Mouse (Mus musculus) activated CD4-positive, CD25-positive, alpha-beta regulatory T cell, adult 4 months (primary cell): ENCODE measurements around the gene Phf11c. TPM values are rescaled to one million over a fixed set of nuclear protein-coding genes. Genes with fewer than 3 reads are reported as not detected.
A peak's percentile ranks its signal among the peaks of the same experiment; 100 is the strongest.
"Not testable (repeated sequence)": the region's sequence is repeated elsewhere in the genome, so short reads cannot be mapped to it uniquely, and the experiment has no call there.

Source experiments
- ATAC-seq: one replicate; pipeline ENCODE4 v1.8.0; 2017
- polyA plus RNA-seq, 2 experiments: library from polyadenylated mRNA; unstranded; fragments of 100-300 nt; shearing (Covaris generic); gene quantifications; one replicate each; pipeline ENCODE4 v1.2.1; 2017

The Phf11c gene
- 10 to 100 TPM; 23.7 to 27.1 TPM for polyA plus RNA-seq

GRCm38 (mm10) chr14:59395281-59395680 is at the start of gene Phf11c:
Gene Phf11c, minus strand, starts transcription at chr14:59395381.
- ATAC-seq = no peak

- ATAC-seq = peak; percentile 21
Observed at GRCm38 (mm10) chr14:59441472-59441805, 46.3 kb upstream of the Phf11c start.

DNA sequence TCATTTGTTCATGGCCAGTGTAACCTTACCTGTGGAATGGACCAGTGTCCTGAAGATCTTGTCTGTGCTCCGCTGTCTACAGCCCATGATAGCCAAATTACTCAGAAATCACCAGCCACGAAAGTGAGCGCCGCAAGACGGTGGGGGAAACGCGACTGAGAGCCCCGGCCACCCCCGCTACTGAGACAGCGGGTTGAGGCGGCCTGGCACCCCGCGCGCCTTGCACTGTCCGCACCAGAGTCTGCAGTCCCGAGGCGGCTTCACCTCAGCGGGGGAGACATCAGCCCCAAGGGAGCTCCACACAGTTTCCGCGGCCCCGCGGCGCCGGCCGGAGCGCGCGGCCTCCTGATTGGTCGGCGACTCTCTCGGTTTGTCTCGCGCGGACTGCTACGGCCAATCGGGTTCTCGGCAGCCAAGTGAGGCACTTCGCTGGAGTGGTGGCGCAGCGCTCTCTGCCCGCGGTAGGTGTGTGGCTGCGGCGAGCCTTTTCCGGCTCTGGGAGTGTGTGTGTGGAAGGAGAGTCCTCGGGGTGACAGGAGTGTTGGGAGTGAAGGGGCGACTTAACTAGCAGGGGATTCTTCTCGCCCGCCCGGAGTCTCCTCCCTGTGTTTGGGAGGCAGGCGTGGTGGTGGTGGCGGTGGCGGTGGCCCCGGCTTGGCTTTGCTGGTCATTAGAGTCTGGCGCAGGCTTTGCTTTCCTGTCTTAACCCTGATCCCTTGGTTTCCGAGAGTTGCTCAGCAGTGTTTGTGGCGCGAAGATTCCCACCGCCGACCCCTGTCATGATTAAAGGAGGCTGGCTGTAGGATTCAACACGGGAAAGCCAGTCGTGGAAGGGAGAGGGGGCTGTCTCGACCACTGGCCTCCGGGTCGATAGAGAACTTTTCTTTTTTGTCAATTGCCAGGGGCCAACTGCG is 45.6 kb upstream of the Phf11c start, which contains the start of the genes Setdb2 and Cab39l:
Gene Setdb2, minus strand, starts transcription at position 327 of the 914 bp plus-strand sequence.
Gene Cab39l, plus strand, starts transcription at position 415 of the 914 bp plus-strand sequence.
- ATAC-seq = peak; percentile 95

DNA sequence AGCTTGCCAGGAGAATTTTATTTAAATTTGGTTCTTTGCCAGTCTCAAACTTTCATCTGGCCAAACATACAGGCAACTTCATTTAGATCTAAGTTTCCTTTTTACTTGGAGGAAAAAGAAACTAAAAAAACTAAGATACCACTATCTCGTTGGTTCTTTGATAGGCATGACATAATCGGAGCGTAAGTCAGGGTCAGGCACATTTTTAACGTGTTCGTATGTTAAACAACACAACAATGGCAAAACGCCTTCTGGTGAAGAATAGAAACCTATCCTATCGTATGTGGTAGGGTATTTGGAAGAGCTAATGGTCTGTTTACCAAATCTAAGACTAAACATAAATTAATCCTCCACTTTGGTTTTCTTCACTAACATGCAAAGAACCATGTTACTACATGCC is 44.9 kb upstream of the Phf11c start:
- no peak for ATAC-seq

DNA sequence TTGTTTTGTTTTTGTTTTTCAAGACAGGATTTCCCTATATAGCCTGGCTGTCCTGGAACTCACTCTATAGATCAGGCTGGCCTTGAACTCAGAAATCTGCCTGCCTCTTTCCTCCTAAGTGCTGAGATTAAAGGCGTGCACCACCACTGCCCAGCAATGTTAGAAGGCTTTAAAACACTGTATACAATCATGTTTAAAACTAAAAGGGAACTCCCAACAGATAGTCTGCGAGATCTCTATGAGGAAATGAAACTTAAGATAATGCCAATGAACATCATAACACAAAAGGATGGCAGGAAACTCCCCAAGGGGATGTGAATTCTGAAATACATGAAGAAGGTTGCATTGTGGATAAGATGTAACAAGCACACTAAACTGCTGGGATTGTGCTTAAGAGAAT is 43.3 kb upstream of the Phf11c start:
- no peak for ATAC-seq

DNA sequence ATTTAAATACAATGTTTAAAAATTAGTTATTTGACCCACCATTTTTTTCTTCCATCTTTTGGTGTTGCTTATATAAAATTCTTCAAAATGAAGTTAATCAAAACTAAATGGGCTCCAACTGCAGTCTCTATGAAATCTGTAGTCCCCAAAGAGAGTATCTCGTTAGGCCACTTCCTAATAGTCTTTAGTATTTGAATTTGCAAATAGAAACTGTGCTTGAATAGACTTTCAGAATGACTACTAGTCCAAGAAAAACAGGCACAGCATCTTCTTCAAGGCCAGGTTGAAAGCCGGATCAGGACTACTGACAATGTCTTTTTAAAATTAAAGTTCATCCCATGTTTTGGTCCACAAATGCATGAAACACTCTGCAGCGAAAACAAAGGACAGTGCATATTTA is 42.2 kb upstream of the Phf11c start:
- ATAC-seq = no peak

DNA sequence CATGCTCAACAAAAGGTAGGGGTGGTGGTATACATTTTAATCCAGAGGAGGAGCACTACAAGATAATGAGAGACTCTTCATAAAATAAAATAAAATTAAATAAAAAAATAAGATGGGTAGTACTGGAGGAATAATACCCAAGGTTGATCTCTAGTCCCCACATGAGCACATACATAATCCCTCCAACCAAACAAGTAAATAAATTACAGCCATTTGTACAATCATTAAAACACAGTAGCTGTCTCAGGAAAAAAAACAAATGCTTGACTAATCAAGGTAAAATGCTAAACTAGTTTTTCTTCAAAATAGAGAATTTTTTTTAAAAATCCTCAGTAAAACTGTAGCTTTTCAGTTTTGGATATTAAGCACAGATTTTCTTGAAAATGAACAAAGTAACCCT is 40.0 kb upstream of the Phf11c start:
- ATAC-seq = no peak

DNA sequence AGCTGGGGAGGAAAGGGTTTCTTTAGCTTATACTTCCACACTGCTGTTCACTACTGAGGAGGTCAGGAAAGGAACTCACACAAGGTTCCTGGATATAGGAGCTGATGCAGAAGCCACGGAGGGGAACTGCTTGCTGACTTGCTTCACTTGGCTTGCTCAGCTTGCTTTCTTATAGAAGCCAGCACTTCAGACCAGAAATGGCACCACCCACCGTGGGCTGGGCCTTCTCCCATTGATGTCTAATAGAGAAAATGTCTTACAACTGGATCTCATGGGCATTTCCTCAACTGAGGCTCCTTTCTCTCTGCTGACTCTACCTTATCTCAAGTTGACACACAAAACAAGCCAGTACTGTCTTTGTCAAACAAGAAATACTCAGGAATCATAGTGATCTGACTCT is 38.7 kb upstream of the Phf11c start:
- no peak for ATAC-seq

- ATAC-seq = no peak
Observed at GRCm38 (mm10) chr14:59430556-59430955, 35.4 kb upstream of the Phf11c start.

DNA sequence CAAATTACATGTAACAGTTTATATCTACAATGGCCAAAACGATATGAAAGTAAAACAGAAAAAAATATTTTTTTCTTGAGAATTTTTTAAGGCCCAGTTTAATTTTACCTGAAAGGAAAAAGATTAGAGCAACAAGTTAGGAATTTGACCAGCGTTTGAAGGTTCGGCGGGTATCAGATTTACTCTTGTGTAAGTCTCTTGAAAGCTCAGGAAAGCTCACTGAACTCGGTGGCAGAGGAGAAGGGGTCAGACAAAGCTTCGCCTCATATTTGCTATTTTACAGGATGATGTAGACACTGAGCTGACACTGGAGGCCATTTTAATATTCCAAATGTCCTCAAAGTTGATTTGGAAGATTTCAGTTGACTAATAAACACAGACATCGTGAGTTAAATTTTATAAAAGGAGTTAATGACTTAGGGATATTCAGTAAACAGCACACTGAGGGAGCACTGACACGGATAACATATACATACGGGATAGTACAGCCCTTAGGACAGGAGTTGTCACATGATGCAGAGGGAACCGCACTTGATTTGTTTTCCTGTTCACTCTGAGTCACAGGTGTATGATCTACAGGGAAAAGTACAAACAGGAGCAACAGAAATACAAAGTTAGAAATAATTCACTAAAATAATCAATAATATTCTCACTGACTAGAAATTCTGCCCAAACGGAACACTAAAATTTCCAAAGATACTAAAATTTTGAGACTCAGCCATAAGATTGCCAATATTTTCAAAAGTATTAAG is 27.9 kb upstream of the Phf11c start:
- no peak for ATAC-seq

GRCm38 (mm10) chr14:59418171-59418570 is 23.0 kb upstream of the Phf11c start:
- no peak for ATAC-seq

- not testable (repeated sequence) for ATAC-seq
Observed at GRCm38 (mm10) chr14:59414979-59415378, 19.8 kb upstream of the Phf11c start.

- ATAC-seq = peak; percentile 97
Observed at GRCm38 (mm10) chr14:59396999-59397398, 1.8 kb upstream of the Phf11c start.

- ATAC-seq = not testable (repeated sequence)
Observed at GRCm38 (mm10) chr14:59390181-59390580, 5.0 kb downstream of the Phf11c start.

- no peak for ATAC-seq
Observed at GRCm38 (mm10) chr14:59389532-59389931, 5.6 kb downstream of the Phf11c start.

- no peak for ATAC-seq
Observed at GRCm38 (mm10) chr14:59370348-59371068, 24.7 kb downstream of the Phf11c start.

GRCm38 (mm10) chr14:59366386-59367105 is 28.6 kb downstream of the Phf11c start:
- no peak for ATAC-seq

DNA sequence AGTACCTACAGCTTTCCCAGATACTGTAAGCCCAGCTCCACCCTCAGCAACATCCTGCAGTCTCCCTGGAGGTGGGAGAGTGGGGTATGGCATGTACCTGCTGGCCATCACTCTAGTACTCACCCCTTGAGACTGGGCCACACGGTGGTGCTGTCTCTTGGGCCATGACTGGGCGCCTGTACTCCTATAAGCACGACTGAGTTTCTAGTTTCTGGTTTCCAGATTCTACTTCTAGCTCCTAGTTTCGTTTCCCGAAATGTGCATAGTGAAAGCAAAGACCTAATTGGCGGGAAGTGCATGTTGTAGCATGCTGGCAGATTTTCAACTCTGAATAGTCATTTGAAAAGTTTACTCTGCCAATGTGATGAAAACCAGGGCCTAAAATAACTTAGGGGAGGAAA is 29.9 kb downstream of the Phf11c start, which contains the start of gene Phf11d:
Gene Phf11d, minus strand, starts transcription at position 227 of the 401 bp plus-strand sequence.
- ATAC-seq = no peak

GRCm38 (mm10) chr14:59341189-59341588 is 54.0 kb downstream of the Phf11c start, which contains the start of gene Phf11b:
Gene Phf11b, minus strand, starts transcription at chr14:59341351.
- ATAC-seq = peak; percentile 96

GRCm38 (mm10) chr14:59339541-59339940 is 55.6 kb downstream of the Phf11c start:
- no peak for ATAC-seq

- ATAC-seq = not testable (repeated sequence)
Observed at GRCm38 (mm10) chr14:59336056-59336455, 59.1 kb downstream of the Phf11c start.
